Mouse (Mus musculus) lung, embryonic 15.5 days (tissue): ENCODE measurements around the gene Numa1. TPM values are rescaled to one million over a fixed set of nuclear protein-coding genes. Genes with fewer than 3 reads are reported as not detected.
A peak's percentile ranks its signal among the peaks of the same experiment; 100 is the strongest.

Source experiments
- ATAC-seq: fragments of 200-750 bp; cut with Nextera tagmentation; 2 replicates; pipeline ENCODE4 v1.8.0; 2017; ENCODE audit warnings: moderate number of reproducible peaks, borderline replicate concordance; ENCODE audit not compliant: low FRiP score, low TSS enrichment; ENCODE audit errors: extremely low read depth
- H3K27ac ChIP-seq: fragments of 300-500 bp; sonication (generic); 2 replicates; pipeline ENCODE4 v1.5.1; 2015; ENCODE audit warnings: moderate library complexity, mild to moderate bottlenecking, inconsistent platforms
- H3K27me3 ChIP-seq: fragments of 300-500 bp; sonication (generic); 2 replicates; pipeline ENCODE4 v1.6.1; 2015; ENCODE audit warnings: inconsistent platforms
- H3K36me3 ChIP-seq: fragments of 300-500 bp; sonication (generic); 2 replicates; pipeline ENCODE4 v1.6.1; 2015; ENCODE audit warnings: inconsistent platforms
- H3K4me1 ChIP-seq: fragments of 300-500 bp; sonication (generic); 2 replicates; pipeline ENCODE4 v1.6.1; 2015; ENCODE audit warnings: inconsistent platforms
- H3K4me2 ChIP-seq: fragments of 300-500 bp; sonication (generic); 2 replicates; pipeline ENCODE4 v1.6.1; 2015; ENCODE audit warnings: inconsistent platforms, mild to moderate bottlenecking, moderate library complexity
- H3K4me3 ChIP-seq: fragments of 300-500 bp; sonication (generic); 2 replicates; pipeline ENCODE4 v1.5.1; 2015; ENCODE audit warnings: mild to moderate bottlenecking, inconsistent platforms
- H3K9ac ChIP-seq: fragments of 300-500 bp; sonication (generic); 2 replicates; pipeline ENCODE4 v1.6.1; 2015; ENCODE audit warnings: inconsistent platforms
- H3K9me3 ChIP-seq: fragments of 300-500 bp; sonication (generic); 2 replicates; pipeline ENCODE4 v1.6.1; 2016; ENCODE audit warnings: inconsistent platforms
- WGBS: fragments of 180-500 bp; shearing (Covaris S2); methylation state at CpG from one replicate; pipeline ENCODE4 v1.1.7; 2015; 5-methylcytosine and 5-hydroxymethylcytosine counted together
- polyA plus RNA-seq: library from polyadenylated mRNA; unstranded; fragments of >200 nt; fragmentation: Nextera tagmentation; extraction: Ambion mirVana; gene quantifications from 2 replicates; pipeline ENCODE4 v1.2.1, GENCODE M21; 2015

The Numa1 gene
- polyA plus RNA-seq, 1 experiment from 2014 or later: 79.4 TPM

- no peaks in the 10 kb centered on the region for H3K9me3 ChIP-seq
- H3K4me2 ChIP-seq: no peak overlapping the region
- H3K4me3 ChIP-seq: no peak overlapping the region
- 48% methylated on average over 14 of the region's 14 CpGs for WGBS
- no peaks in the 10 kb centered on the region for H3K27me3 ChIP-seq
- peak overlapping the region; percentile 18; the same call in 1 of the 2 replicates for H3K27ac ChIP-seq
- H3K9ac ChIP-seq: no peak overlapping the region
- H3K36me3 ChIP-seq: peaks cover 98% of the 10 kb centered on the region
- peak; percentile 55 for ATAC-seq
- peaks cover 6% of the 10 kb centered on the region; the same call in 1 of the 2 replicates for H3K4me1 ChIP-seq
These were observed 64.5 kb downstream of the Numa1 start for GRCm38 (mm10) chr7:101998194-101998927.

- 90% methylated on average over 15 of the region's 15 CpGs for WGBS
- no peak overlapping the region for H3K9ac ChIP-seq
- H3K4me1 ChIP-seq: peaks cover 6% of the 10 kb centered on the region; the same call in 1 of the 2 replicates
- no peaks in the 10 kb centered on the region for H3K27me3 ChIP-seq
- H3K27ac ChIP-seq: 0 out of 2 replicates have a peak overlapping the region, but pooled peaks have one; percentile 11
- no peak overlapping the region for H3K4me3 ChIP-seq
- H3K36me3 ChIP-seq: peaks cover 96% of the 10 kb centered on the region
- ATAC-seq: no peak
- H3K4me2 ChIP-seq: no peak overlapping the region
- H3K9me3 ChIP-seq: no peaks in the 10 kb centered on the region
These were observed 65.7 kb downstream of the Numa1 start for GRCm38 (mm10) chr7:101999461-102000151.

- no peak for ATAC-seq
- H3K9me3 ChIP-seq: no peaks in the 10 kb centered on the region
- H3K9ac ChIP-seq: no peak overlapping the region
- H3K4me3 ChIP-seq: no peak overlapping the region
- H3K27ac ChIP-seq: 0 out of 2 replicates have a peak overlapping the region, but pooled peaks have one; percentile 11
- no peak overlapping the region for H3K4me2 ChIP-seq
- 87% methylated on average over 8 of the region's 8 CpGs for WGBS
- H3K36me3 ChIP-seq: peaks cover 96% of the 10 kb centered on the region
- H3K4me1 ChIP-seq: peaks cover 6% of the 10 kb centered on the region; the same call in 1 of the 2 replicates
- no peaks in the 10 kb centered on the region for H3K27me3 ChIP-seq
These were observed 66.4 kb downstream of the Numa1 start for GRCm38 (mm10) chr7:102000296-102000695.

GRCm38 (mm10) chr7:102000921-102001630 lies 67.2 kb downstream of the Numa1 start:
- H3K4me1 ChIP-seq: peaks cover 6% of the 10 kb centered on the region; the same call in 1 of the 2 replicates
- WGBS: 86% methylated on average over 26 of the region's 26 CpGs
- H3K27ac ChIP-seq: no peak overlapping the region
- H3K9ac ChIP-seq: no peak overlapping the region
- no peak for ATAC-seq
- no peaks in the 10 kb centered on the region for H3K27me3 ChIP-seq
- no peak overlapping the region for H3K4me2 ChIP-seq
- H3K9me3 ChIP-seq: no peaks in the 10 kb centered on the region
- no peak overlapping the region for H3K4me3 ChIP-seq
- peaks cover 96% of the 10 kb centered on the region for H3K36me3 ChIP-seq

GRCm38 (mm10) chr7:102006520-102006919 lies 72.6 kb downstream of the Numa1 start:
- H3K36me3 ChIP-seq: peaks cover 95% of the 10 kb centered on the region
- no peaks in the 10 kb centered on the region for H3K9me3 ChIP-seq
- H3K27me3 ChIP-seq: no peaks in the 10 kb centered on the region
- H3K4me1 ChIP-seq: no peaks in the 10 kb centered on the region
- WGBS: 82% methylated on average over 1 of the region's 1 CpGs
- H3K27ac ChIP-seq: no peak overlapping the region
- no peak for ATAC-seq
- H3K9ac ChIP-seq: no peak overlapping the region
- no peak overlapping the region for H3K4me2 ChIP-seq
- no peak overlapping the region for H3K4me3 ChIP-seq

- Histone ChIP-seq H3K4me2 (no peak overlapping the region), H3K4me1 (no peaks in the 10 kb centered on the region), H3K27me3 (no peaks in the 10 kb centered on the region), H3K4me3 (no peak overlapping the region), H3K9ac (no peak overlapping the region), H3K9me3 (no peaks in the 10 kb centered on the region), H3K27ac (no peak overlapping the region), H3K36me3 (peaks cover 98% of the 10 kb centered on the region)
- 91% methylated on average over 9 of the region's 9 CpGs for WGBS
- ATAC-seq: no peak
These were observed 77.9 kb downstream of the Numa1 start for GRCm38 (mm10) chr7:102011855-102012254.

GRCm38 (mm10) chr7:102013416-102013815 lies 79.5 kb downstream of the Numa1 start:
- Histone ChIP-seq H3K36me3 (peaks cover 93% of the 10 kb centered on the region), H3K9ac (no peak overlapping the region)
- ATAC-seq: no peak

GRCm38 (mm10) chr7:102014995-102015394 lies 81.1 kb downstream of the Numa1 start:
- Histone ChIP-seq H3K4me3 (no peak overlapping the region), H3K27me3 (no peaks in the 10 kb centered on the region), H3K4me2 (no peak overlapping the region), H3K36me3 (peaks cover 83% of the 10 kb centered on the region), H3K9me3 (no peaks in the 10 kb centered on the region), H3K4me1 (no peaks in the 10 kb centered on the region), H3K9ac (no peak overlapping the region), H3K27ac (no peak overlapping the region)
- 90% methylated on average over 2 of the region's 2 CpGs for WGBS
- ATAC-seq: no peak

More at GRCm38 (mm10) chr7:102013416-102013815, 79.5 kb downstream of the Numa1 start:
- WGBS: 90% methylated on average over 8 of the region's 8 CpGs
- Histone ChIP-seq H3K4me3 (no peak overlapping the region), H3K9me3 (no peaks in the 10 kb centered on the region), H3K4me2 (no peak overlapping the region), H3K27me3 (no peaks in the 10 kb centered on the region), H3K27ac (no peak overlapping the region), H3K4me1 (no peaks in the 10 kb centered on the region)

GRCm38 (mm10) chr7:102016936-102017335 lies 83.0 kb downstream of the Numa1 start:
- Histone ChIP-seq H3K36me3 (peaks cover 79% of the 10 kb centered on the region), H3K4me1 (no peaks in the 10 kb centered on the region), H3K9ac (no peak overlapping the region), H3K4me3 (no peak overlapping the region), H3K9me3 (no peaks in the 10 kb centered on the region), H3K4me2 (no peak overlapping the region), H3K27me3 (no peaks in the 10 kb centered on the region), H3K27ac (no peak overlapping the region)
- 83% methylated on average over 4 of the region's 4 CpGs for WGBS
- ATAC-seq: no peak

GRCm38 (mm10) chr7:102017452-102017851 lies 83.5 kb downstream of the Numa1 start:
- ATAC-seq: no peak
- no peak overlapping the region for H3K4me3 ChIP-seq
- WGBS: 76% methylated on average over 5 of the region's 5 CpGs
- no peak overlapping the region for H3K27ac ChIP-seq
- H3K9ac ChIP-seq: no peak overlapping the region
- H3K36me3 ChIP-seq: peaks cover 79% of the 10 kb centered on the region
- H3K27me3 ChIP-seq: no peaks in the 10 kb centered on the region
- no peaks in the 10 kb centered on the region for H3K4me1 ChIP-seq
- no peak overlapping the region for H3K4me2 ChIP-seq
- H3K9me3 ChIP-seq: no peaks in the 10 kb centered on the region

GRCm38 (mm10) chr7:102018034-102018433 lies 84.1 kb downstream of the Numa1 start:
- H3K9ac ChIP-seq: no peak overlapping the region
- no peaks in the 10 kb centered on the region for H3K27me3 ChIP-seq
- no peak overlapping the region for H3K4me3 ChIP-seq
- ATAC-seq: no peak
- no peaks in the 10 kb centered on the region for H3K9me3 ChIP-seq
- WGBS: 75% methylated on average over 7 of the region's 7 CpGs
- H3K36me3 ChIP-seq: peaks cover 79% of the 10 kb centered on the region
- H3K27ac ChIP-seq: no peak overlapping the region
- no peaks in the 10 kb centered on the region for H3K4me1 ChIP-seq
- H3K4me2 ChIP-seq: no peak overlapping the region
